In the genomic region with DNA sequence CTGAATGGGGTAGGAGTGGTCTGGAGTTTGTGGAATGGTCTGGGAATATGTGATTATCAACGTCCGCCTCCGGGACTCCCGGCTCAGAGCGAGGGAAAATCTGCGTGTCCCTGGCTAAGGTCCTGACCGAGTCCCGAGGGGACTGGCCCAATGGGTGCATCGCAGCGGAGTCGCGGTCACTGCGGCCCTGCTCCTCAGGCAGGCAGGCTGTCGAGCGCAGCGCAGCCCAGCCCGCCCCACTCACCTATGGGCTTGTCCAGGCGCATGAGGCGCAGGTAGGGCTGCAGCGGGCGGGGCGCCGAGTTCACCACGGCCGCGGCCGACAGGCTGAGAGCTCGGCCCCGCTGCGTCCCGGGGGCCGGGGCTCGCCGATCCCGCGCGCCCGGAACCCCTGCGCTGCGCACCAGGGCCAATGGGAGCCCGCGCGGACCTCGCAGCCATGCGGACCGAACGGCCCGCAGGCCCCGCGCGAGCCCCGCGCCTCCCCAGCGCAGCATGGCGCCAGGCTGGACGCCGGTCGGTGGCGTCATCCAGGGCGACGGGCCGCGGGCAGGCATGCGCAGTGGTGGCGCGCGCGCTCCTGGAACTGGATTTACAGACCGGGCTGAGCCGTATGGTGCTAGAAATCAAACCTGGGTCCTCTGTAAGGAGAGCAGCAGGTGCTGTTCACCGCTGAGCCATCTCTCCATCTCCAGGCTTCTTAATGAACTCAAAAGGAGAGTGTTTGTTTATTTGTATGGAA, we compare ENCODE assay signal across 8 mouse cellular contexts. TPM values are rescaled to one million over a fixed set of nuclear protein-coding genes. Genes with fewer than 3 reads are reported as not detected.
A peak's percentile ranks its signal among the peaks of the same experiment; 100 is the strongest.
DNase-seq lines count a peak whose midpoint lies in the region; ATAC-seq and TF ChIP-seq lines count a peak whose summit lies in the region.

No protein-coding gene starts in this region.

- under 1% methylated on average over 71 of the region's 71 CpGs for WGBS in heart, embryonic 12.5 days
- under 1% methylated on average over 68 of the region's 71 CpGs for WGBS in kidney, postnatal 0 days
- 0% methylated on average over 55 of the region's 71 CpGs for WGBS in liver, embryonic 12.5 days (ENCODE audit: insufficient replicate concordance)

- H3K9ac ChIP-seq in heart, embryonic 12.5 days: peak overlapping the region; percentile 94
- H3K9ac ChIP-seq in kidney, postnatal 0 days (ENCODE audit: low read depth, low read length): peak overlapping the region; percentile 91
- peak overlapping the region; percentile 85 for H3K9ac ChIP-seq in liver, embryonic 12.5 days

- no peak for TF ChIP-seq CTCF in kidney, postnatal 0 days (IDR thresholded peaks at IDR 0.05; ENCODE audit: low read depth)

- peaks cover 32% of the 10 kb centered on the region for H3K4me1 ChIP-seq in erythroblast, embryonic 14.5 days (ENCODE audit: control insufficient read depth)
- H3K4me1 ChIP-seq in heart, embryonic 12.5 days (replicated peaks): peaks cover 12% of the 10 kb centered on the region
- H3K4me1 ChIP-seq in kidney, postnatal 0 days (replicated peaks; ENCODE audit: insufficient read depth, low read length): peaks cover 7% of the 10 kb centered on the region
- peaks cover 34% of the 10 kb centered on the region for H3K4me1 ChIP-seq in liver, embryonic 12.5 days

- H3K4me3 ChIP-seq in erythroblast, embryonic 14.5 days (replicated peaks): peak overlapping the region; percentile 83
- peak overlapping the region; percentile 87 for H3K4me3 ChIP-seq in heart, embryonic 12.5 days
- peak overlapping the region; percentile 72 for H3K4me3 ChIP-seq in kidney, postnatal 0 days (replicated peaks; ENCODE audit: low read depth, low read length)
- H3K4me3 ChIP-seq in liver, embryonic 12.5 days: peak overlapping the region; percentile 85

- H3K27me3 ChIP-seq in erythroblast, embryonic 14.5 days (ENCODE audit: control insufficient read depth): no peaks in the 10 kb centered on the region
- no peaks in the 10 kb centered on the region for H3K27me3 ChIP-seq in heart, embryonic 12.5 days (replicated peaks)
- no peaks in the 10 kb centered on the region for H3K27me3 ChIP-seq in kidney, postnatal 0 days (ENCODE audit: insufficient read depth, low read length)
- no peaks in the 10 kb centered on the region for H3K27me3 ChIP-seq in liver, embryonic 12.5 days (replicated peaks)
- no peaks in the 10 kb centered on the region for H3K27me3 ChIP-seq in splenic B cell, adult 2 months (ENCODE audit: control insufficient read depth, insufficient read depth, low read length, poor library complexity, severe bottlenecking)

- no peaks in the 10 kb centered on the region for H3K9me3 ChIP-seq in erythroblast, embryonic 14.5 days (ENCODE audit: control insufficient read depth, low read length)
- H3K9me3 ChIP-seq in heart, embryonic 12.5 days (replicated peaks): no peaks in the 10 kb centered on the region
- H3K9me3 ChIP-seq in kidney, postnatal 0 days (replicated peaks; ENCODE audit: low read length): no peaks in the 10 kb centered on the region
- H3K9me3 ChIP-seq in liver, embryonic 12.5 days (replicated peaks): no peaks in the 10 kb centered on the region

- H3K36me3 ChIP-seq in erythroblast, embryonic 14.5 days (ENCODE audit: control insufficient read depth): peaks cover 8% of the 10 kb centered on the region
- peaks cover 8% of the 10 kb centered on the region; the same call in 1 of the 2 replicates for H3K36me3 ChIP-seq in heart, embryonic 12.5 days
- no peaks in the 10 kb centered on the region for H3K36me3 ChIP-seq in kidney, postnatal 0 days (ENCODE audit: insufficient read depth, low read length)
- peaks cover 14% of the 10 kb centered on the region for H3K36me3 ChIP-seq in liver, embryonic 12.5 days
- H3K36me3 ChIP-seq in splenic B cell, adult 2 months (ENCODE audit: control insufficient read depth, insufficient read depth, low read length, poor library complexity, severe bottlenecking): peaks cover 2% of the 10 kb centered on the region; the same call in 1 of the 2 replicates

- ATAC-seq in heart, embryonic 12.5 days (ENCODE audit: insufficient number of reproducible peaks, low FRiP score): peak; percentile 93
- peak; percentile 96 for ATAC-seq in kidney, postnatal 0 days (replicated peaks; ENCODE audit: low FRiP score, low read depth)
- ATAC-seq in liver, embryonic 12.5 days: peak; percentile 94

- DNase-seq in CD4-positive, CD25-positive, alpha-beta regulatory T cell, adult 2 months (ENCODE audit: low read depth, low spot score): peak; percentile 91
- DNase-seq in brain, embryonic 18.5 days (ENCODE audit: low read depth, low spot score): peak; percentile 60
- peak; percentile 90 for DNase-seq in kidney, postnatal 0 days (ENCODE audit: low spot score)
- DNase-seq in naive thymus-derived CD4-positive, alpha-beta T cell, adult 2 months (ENCODE audit: low read depth): peak; percentile 86
- peak; percentile 86 for DNase-seq in splenic B cell, adult 2 months (ENCODE audit: low read depth, low spot score)

- peak overlapping the region; percentile 81 for H3K4me2 ChIP-seq in heart, embryonic 12.5 days
- peak overlapping the region; percentile 78 for H3K4me2 ChIP-seq in kidney, postnatal 0 days (ENCODE audit: low read length)
- peak overlapping the region; percentile 78 for H3K4me2 ChIP-seq in liver, embryonic 12.5 days

- peak overlapping the region; percentile 17; the same call in 1 of the 2 replicates for H3K27ac ChIP-seq in heart, embryonic 12.5 days (ENCODE audit: poor library complexity, severe bottlenecking)
- peak overlapping the region; percentile 82 for H3K27ac ChIP-seq in kidney, postnatal 0 days
- H3K27ac ChIP-seq in liver, embryonic 12.5 days: peak overlapping the region; percentile 82

RNA-seq across cellular contexts. Expression of gene Coq2, which starts 1.0 kb away (rescaled TPM):
- polyA plus RNA-seq in erythroblast, embryonic 14.5 days (2012): 1.8 and 2.0 TPM in 2 replicates
- 71.5 and 75.7 TPM in 2 replicates for polyA plus RNA-seq in heart, embryonic 12.5 days (2016; fragmentation: Nextera tagmentation; extraction: Ambion mirVana)
- 62.0 and 64.6 TPM in 2 replicates for polyA plus RNA-seq in kidney, postnatal 0 days (2015; fragmentation: Nextera tagmentation; extraction: Ambion mirVana)
- polyA plus RNA-seq in liver, embryonic 12.5 days (2016; fragmentation: Nextera tagmentation; extraction: Ambion mirVana): 42.4 and 42.8 TPM in 2 replicates

RNA-seq across cellular contexts. Expression of gene Hpse, which starts 45.6 kb away (rescaled TPM):
- polyA plus RNA-seq in erythroblast, embryonic 14.5 days (2012): not detected in 2 replicates
- polyA plus RNA-seq in heart, embryonic 12.5 days (2016; fragmentation: Nextera tagmentation; extraction: Ambion mirVana): 1.3 and 1.5 TPM in 2 replicates
- polyA plus RNA-seq in kidney, postnatal 0 days (2015; fragmentation: Nextera tagmentation; extraction: Ambion mirVana): 2.2 and 2.4 TPM in 2 replicates
- 2.2 and 2.5 TPM in 2 replicates for polyA plus RNA-seq in liver, embryonic 12.5 days (2016; fragmentation: Nextera tagmentation; extraction: Ambion mirVana)

Comparison
In these comparisons a context has a peak if more than half of its experiments do, and no peak if none do; other contexts are left out.
1. Peak in every context shown above with its lines: DNase-seq, ATAC-seq, H3K4me3 ChIP-seq and H3K27ac ChIP-seq.
2. H3K27ac ChIP-seq: peak in every context shown above with its lines; median percentile 82 in kidney, postnatal 0 days; 82 in liver, embryonic 12.5 days; 17 in heart, embryonic 12.5 days.
3. RNA of gene Coq2, which starts 1.0 kb away (polyA plus RNA-seq): 71.5 to 75.7 TPM in heart, embryonic 12.5 days, 62.0 to 64.6 TPM in kidney, postnatal 0 days and 42.4 to 42.8 TPM in liver, embryonic 12.5 days; 1.8 to 2.0 TPM in erythroblast, embryonic 14.5 days; every median in the first group is over 10 times any median in the second.